Mouse (Mus musculus): ENCODE data around the gene Chst3.

DNA sequence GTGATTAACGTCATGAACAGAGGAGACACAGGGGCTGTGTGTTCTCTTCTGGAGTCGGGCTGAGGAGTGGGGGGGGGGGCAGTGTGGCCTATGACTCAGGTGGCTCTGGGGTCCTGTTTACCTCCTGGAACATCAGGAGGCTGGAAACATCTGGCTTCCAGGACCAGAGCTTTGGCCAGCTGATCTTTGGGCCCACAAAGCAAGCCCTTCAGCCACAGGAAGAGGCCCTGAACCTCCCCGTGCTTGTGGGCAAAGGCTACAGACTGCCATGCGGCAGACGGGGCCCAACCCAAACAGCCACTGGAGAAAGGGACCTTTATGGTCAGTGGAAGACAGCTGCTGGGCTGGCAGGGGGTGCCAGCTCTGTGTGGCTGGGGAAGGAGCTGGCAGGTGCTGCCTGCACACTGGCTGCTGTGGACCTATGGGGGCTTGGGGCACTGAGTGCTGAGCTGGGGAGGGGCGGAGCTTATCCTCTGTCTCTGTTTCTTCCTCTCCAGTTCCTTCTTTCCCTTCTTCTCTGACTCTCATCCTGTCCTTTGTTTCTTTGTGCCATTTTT lies 67.9 kb downstream of the Chst3 start:
- no peak for TF ChIP-seq CTCF (IDR thresholded peaks at IDR 0.05; ENCODE audit: borderline replicate concordance, control insufficient read depth, extremely low read depth, insufficient read depth, low read length, poor library complexity)
- TF ChIP-seq POLR2A (IDR thresholded peaks at IDR 0.05; ENCODE audit: control insufficient read depth, extremely low read depth, insufficient read depth, low read length, poor library complexity): no peak
